Mouse (Mus musculus) olfactory bulb, adult 2 months (tissue): Measurements from ENCODE around the gene Jtb.

ENCODE experiments used
- CTCF ChIP-seq: fragments of 200-500 bp; IDR thresholded peaks from 2 replicates; pipeline ENCODE4 v1.5.1; 2012; ENCODE audit warnings: low read depth, mild to moderate bottlenecking, low read length, moderate library complexity; ENCODE audit not compliant: insufficient read depth
- POLR2A ChIP-seq: fragments of 200-500 bp; IDR thresholded peaks from 2 replicates; pipeline ENCODE4 v1.6.1; 2012; ENCODE audit warnings: mild to moderate bottlenecking, low read depth, low read length, moderate library complexity; ENCODE audit not compliant: insufficient read depth

DNA sequence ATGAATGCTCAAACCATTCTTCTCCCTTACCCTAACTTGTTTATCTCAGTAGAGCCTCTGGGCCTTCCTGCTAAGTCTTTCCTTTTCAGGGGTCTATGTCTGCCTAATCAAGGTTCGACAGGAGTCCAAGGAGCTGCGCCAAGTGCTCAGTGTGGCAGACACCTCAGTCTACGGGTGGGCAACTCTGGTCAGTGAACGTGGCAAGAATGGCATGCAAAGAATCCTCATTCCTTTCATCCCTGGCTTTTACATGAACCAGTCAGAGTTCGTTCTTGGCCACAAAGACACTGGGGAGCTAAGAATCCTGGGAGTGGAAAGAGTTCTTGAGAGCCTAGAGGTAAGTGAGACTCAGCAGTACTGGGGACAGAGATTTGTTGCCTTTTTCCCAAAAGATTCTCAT lies 27.8 kb upstream of the Jtb start:
- TF ChIP-seq POLR2A (no peak), CTCF (no peak)
